Mouse (Mus musculus) hindbrain, embryonic 10.5 days (tissue): ENCODE measurements around the gene Arhgef7. TPM values are rescaled to one million over a fixed set of nuclear protein-coding genes. Genes with fewer than 3 reads are reported as not detected.
"Not testable (repeated sequence)": the region's sequence is repeated elsewhere in the genome, so short reads cannot be mapped to it uniquely, and the experiment has no call there.

Experiments used
- DNase-seq: peaks from one replicate; pipeline ENCODE4 v3.0.0-alpha.2; 2017; ENCODE audit warnings: low spot score
- H3K27ac ChIP-seq: fragments of 300-500 bp; sonication (generic); 2 replicates; pipeline ENCODE4 v1.5.1; 2016; ENCODE audit warnings: mild to moderate bottlenecking, moderate library complexity
- H3K27me3 ChIP-seq: fragments of 300-500 bp; sonication (generic); 2 replicates; pipeline ENCODE4 v1.6.1; 2016; ENCODE audit warnings: mild to moderate bottlenecking; ENCODE audit not compliant: poor library complexity, insufficient read depth, severe bottlenecking
- H3K36me3 ChIP-seq: fragments of 300-500 bp; sonication (generic); 2 replicates; pipeline ENCODE4 v1.6.1; 2016; ENCODE audit warnings: mild to moderate bottlenecking, moderate library complexity
- H3K4me1 ChIP-seq: fragments of 300-500 bp; sonication (generic); replicated peaks from 2 replicates; pipeline ENCODE4 v1.6.1; 2016; ENCODE audit warnings: mild to moderate bottlenecking
- H3K4me3 ChIP-seq: fragments of 300-500 bp; sonication (generic); 2 replicates; pipeline ENCODE4 v1.5.1; 2016; ENCODE audit warnings: mild to moderate bottlenecking, moderate library complexity
- H3K9me3 ChIP-seq: fragments of 300-500 bp; sonication (generic); 2 replicates; pipeline ENCODE4 v1.6.1; 2016; ENCODE audit warnings: mild to moderate bottlenecking, moderate library complexity
- WGBS: fragments of 180-500 bp; shearing (Covaris S2); methylation state at CpG from one replicate; pipeline ENCODE4 v1.1.7; 2016; 5-methylcytosine and 5-hydroxymethylcytosine counted together
- polyA plus RNA-seq: library from polyadenylated mRNA; unstranded; fragments of >200 nt; fragmentation: Nextera tagmentation; extraction: Ambion mirVana; gene quantifications from 2 replicates; pipeline ENCODE4 v1.2.1, GENCODE M21; 2016

The Arhgef7 gene
- polyA plus RNA-seq, 1 experiment from 2014 or later: 55.4 TPM

GRCm38 (mm10) chr8:11841571-11841970 is 114.0 kb downstream of the Arhgef7 start:
- peaks cover 16% of the 10 kb centered on the region for H3K4me1 ChIP-seq
- H3K27ac ChIP-seq: peak overlapping the region; percentile 64
- no peaks in the 10 kb centered on the region for H3K27me3 ChIP-seq
- no peak for DNase-seq
- H3K36me3 ChIP-seq: peaks cover 5% of the 10 kb centered on the region; the same call in 1 of the 2 replicates
- 36% methylated on average over 8 of the region's 8 CpGs for WGBS
- no peaks in the 10 kb centered on the region for H3K9me3 ChIP-seq
- no peak overlapping the region for H3K4me3 ChIP-seq

GRCm38 (mm10) chr8:11842757-11843156 is 115.2 kb downstream of the Arhgef7 start:
- Histone ChIP-seq H3K9me3 (no peaks in the 10 kb centered on the region), H3K4me1 (peaks cover 16% of the 10 kb centered on the region), H3K36me3 (no peaks in the 10 kb centered on the region), H3K4me3 (no peak overlapping the region), H3K27ac (no peak overlapping the region), H3K27me3 (no peaks in the 10 kb centered on the region)
- 88% methylated on average over 8 of the region's 8 CpGs for WGBS
- DNase-seq: no peak

- Histone ChIP-seq H3K4me1 (peaks cover 16% of the 10 kb centered on the region), H3K27me3 (no peaks in the 10 kb centered on the region), H3K9me3 (no peaks in the 10 kb centered on the region), H3K4me3 (no peak overlapping the region), H3K27ac (peak overlapping the region; percentile 12; the same call in 1 of the 2 replicates), H3K36me3 (no peaks in the 10 kb centered on the region)
- no peak for DNase-seq
- 89% methylated on average over 13 of the region's 13 CpGs for WGBS
These were observed 116.3 kb downstream of the Arhgef7 start for GRCm38 (mm10) chr8:11843677-11844315.

GRCm38 (mm10) chr8:11844316-11844685 is 116.8 kb downstream of the Arhgef7 start:
- no peak for DNase-seq
- Histone ChIP-seq H3K36me3 (no peaks in the 10 kb centered on the region), H3K4me3 (no peak overlapping the region), H3K9me3 (no peaks in the 10 kb centered on the region), H3K27me3 (no peaks in the 10 kb centered on the region), H3K27ac (peak overlapping the region; percentile 12; the same call in 1 of the 2 replicates), H3K4me1 (peaks cover 16% of the 10 kb centered on the region)
- WGBS: 90% methylated on average over 7 of the region's 7 CpGs

- peaks cover 4% of the 10 kb centered on the region for H3K4me1 ChIP-seq
- WGBS: 94% methylated on average over 6 of the region's 6 CpGs
- no peaks in the 10 kb centered on the region for H3K9me3 ChIP-seq
- H3K27ac ChIP-seq: no peak overlapping the region
- H3K27me3 ChIP-seq: no peaks in the 10 kb centered on the region
- H3K4me3 ChIP-seq: no peak overlapping the region
- H3K36me3 ChIP-seq: no peaks in the 10 kb centered on the region
- no peak for DNase-seq
These were observed 119.3 kb downstream of the Arhgef7 start for GRCm38 (mm10) chr8:11846807-11847206.

GRCm38 (mm10) chr8:11867832-11868231 is 140.3 kb downstream of the Arhgef7 start:
- H3K4me1 ChIP-seq: no peaks in the 10 kb centered on the region
- H3K4me3 ChIP-seq: no peak overlapping the region
- no peak for DNase-seq
- no peaks in the 10 kb centered on the region for H3K36me3 ChIP-seq
- no peak overlapping the region for H3K27ac ChIP-seq
- peaks cover 8% of the 10 kb centered on the region; the same call in 1 of the 2 replicates for H3K9me3 ChIP-seq
- H3K27me3 ChIP-seq: no peaks in the 10 kb centered on the region

- not testable (repeated sequence) for H3K9me3 ChIP-seq, H3K36me3 ChIP-seq, H3K27me3 ChIP-seq, H3K4me3 ChIP-seq, DNase-seq, H3K4me1 ChIP-seq, H3K27ac ChIP-seq
- WGBS: 94% methylated on average over 6 of the region's 6 CpGs
These were observed 146.7 kb downstream of the Arhgef7 start for GRCm38 (mm10) chr8:11874227-11874626.

GRCm38 (mm10) chr8:11884646-11885045 is 157.1 kb downstream of the Arhgef7 start:
- no peaks in the 10 kb centered on the region for H3K27me3 ChIP-seq
- no peak overlapping the region for H3K4me3 ChIP-seq
- H3K36me3 ChIP-seq: no peaks in the 10 kb centered on the region
- peaks cover 39% of the 10 kb centered on the region for H3K4me1 ChIP-seq
- no peak overlapping the region for H3K27ac ChIP-seq
- 94% methylated on average over 3 of the region's 3 CpGs for WGBS
- H3K9me3 ChIP-seq: peaks cover 16% of the 10 kb centered on the region
- DNase-seq: no peak

Other genes with a start within 250 kb of the Arhgef7 start
- 1.0 and 1.9 TPM in 2 replicates for gene Rab20, start 249.0 kb upstream of the Arhgef7 start, polyA plus RNA-seq
- 110 and 127 TPM in 2 replicates for gene Naxd, start 230.2 kb upstream of the Arhgef7 start, polyA plus RNA-seq
- gene Cars2, start 176.9 kb upstream of the Arhgef7 start, polyA plus RNA-seq: 18.9 and 19.5 TPM in 2 replicates
- gene Ing1, start 172.2 kb upstream of the Arhgef7 start, polyA plus RNA-seq: 31.0 and 31.3 TPM in 2 replicates
- 92.6 and 108 TPM in 2 replicates for gene Ankrd10, start 92.0 kb upstream of the Arhgef7 start, polyA plus RNA-seq
- gene 1700016D06Rik, start 26.7 kb upstream of the Arhgef7 start, polyA plus RNA-seq: 0.22 TPM in 1 of 2 replicates, not detected in the other
- 0.27 TPM in 1 of 2 replicates, not detected in the other for gene Tex29, start 112.8 kb downstream of the Arhgef7 start, polyA plus RNA-seq